Mouse (Mus musculus): ENCODE results near the gene Rbm20. TPM values are rescaled to one million over a fixed set of nuclear protein-coding genes. Genes with fewer than 3 reads are reported as not detected.
A peak's percentile ranks its signal among the peaks of the same experiment; 100 is the strongest.

Gene Rbm20
- polyA plus RNA-seq, 1 experiment from 2014 or later, result 5.1 TPM

- ATAC-seq (ENCODE audit: insufficient number of reproducible peaks, insufficient read depth, low FRiP score, low TSS enrichment, low read depth), result no peak
- Histone ChIP-seq H3K27ac (no peak overlapping the region), H3K4me1 (replicated peaks) (peaks cover 22% of the 10 kb centered on the region), H3K4me3 (replicated peaks) (no peak overlapping the region), H3K9me3 (no peaks in the 10 kb centered on the region), H3K27me3 (0 out of 2 replicates have a peak, but pooled peaks cover 2% of the 10 kb centered on the region), H3K4me2 (no peak overlapping the region), H3K9ac (replicated peaks) (no peak overlapping the region), H3K36me3 (no peaks in the 10 kb centered on the region)
- WGBS, result 71% methylated on average over 23 of the region's 23 CpGs
These were observed 117.1 kb downstream of the Rbm20 start for GRCm38 (mm10) chr19:53793994-53794890.

GRCm38 (mm10) chr19:53794996-53795395 lies 117.9 kb downstream of the Rbm20 start:
- H3K36me3 ChIP-seq, result no peaks in the 10 kb centered on the region
- no peaks in the 10 kb centered on the region for H3K9me3 ChIP-seq
- no peak overlapping the region for H3K4me2 ChIP-seq
- H3K4me3 ChIP-seq (replicated peaks), result no peak overlapping the region
- no peak overlapping the region for H3K9ac ChIP-seq (replicated peaks)
- H3K4me1 ChIP-seq (replicated peaks), result peaks cover 26% of the 10 kb centered on the region
- no peak for ATAC-seq (ENCODE audit: insufficient number of reproducible peaks, insufficient read depth, low FRiP score, low TSS enrichment, low read depth)
- no peak overlapping the region for H3K27ac ChIP-seq
- H3K27me3 ChIP-seq, result 0 out of 2 replicates have a peak, but pooled peaks cover 2% of the 10 kb centered on the region
- 67% methylated on average over 4 of the region's 4 CpGs for WGBS

GRCm38 (mm10) chr19:53796020-53796419 lies 118.9 kb downstream of the Rbm20 start:
- Histone ChIP-seq H3K4me3 (replicated peaks) (no peak overlapping the region), H3K27me3 (0 out of 2 replicates have a peak, but pooled peaks cover 2% of the 10 kb centered on the region), H3K27ac (no peak overlapping the region), H3K4me2 (no peak overlapping the region), H3K9ac (replicated peaks) (no peak overlapping the region), H3K9me3 (no peaks in the 10 kb centered on the region), H3K36me3 (no peaks in the 10 kb centered on the region), H3K4me1 (replicated peaks) (peaks cover 31% of the 10 kb centered on the region)
- WGBS, result 80% methylated on average over 5 of the region's 5 CpGs
- ATAC-seq (ENCODE audit: insufficient number of reproducible peaks, insufficient read depth, low FRiP score, low TSS enrichment, low read depth), result no peak

- H3K27me3 ChIP-seq, result no peaks in the 10 kb centered on the region
- H3K36me3 ChIP-seq, result no peaks in the 10 kb centered on the region
- H3K4me3 ChIP-seq (replicated peaks), result no peak overlapping the region
- 84% methylated on average over 10 of the region's 10 CpGs for WGBS
- no peak for ATAC-seq (ENCODE audit: insufficient number of reproducible peaks, insufficient read depth, low FRiP score, low TSS enrichment, low read depth)
- H3K4me2 ChIP-seq, result no peak overlapping the region
- no peaks in the 10 kb centered on the region for H3K9me3 ChIP-seq
- H3K4me1 ChIP-seq (replicated peaks), result peaks cover 19% of the 10 kb centered on the region
- H3K9ac ChIP-seq (replicated peaks), result no peak overlapping the region
- no peak overlapping the region; the same call in 1 of the 2 replicates for H3K27ac ChIP-seq
These were observed 120.7 kb downstream of the Rbm20 start for GRCm38 (mm10) chr19:53797770-53798169.

- no peaks in the 10 kb centered on the region for H3K27me3 ChIP-seq
- WGBS, result 71% methylated on average over 11 of the region's 11 CpGs
- peak overlapping the region; percentile 45 for H3K27ac ChIP-seq
- H3K4me1 ChIP-seq (replicated peaks), result peaks cover 14% of the 10 kb centered on the region
- no peak overlapping the region for H3K9ac ChIP-seq (replicated peaks)
- H3K4me3 ChIP-seq (replicated peaks), result no peak overlapping the region
- H3K9me3 ChIP-seq, result no peaks in the 10 kb centered on the region
- H3K36me3 ChIP-seq, result no peaks in the 10 kb centered on the region
- no peak overlapping the region for H3K4me2 ChIP-seq
- ATAC-seq (ENCODE audit: insufficient number of reproducible peaks, insufficient read depth, low FRiP score, low TSS enrichment, low read depth), result no peak
These were observed 122.8 kb downstream of the Rbm20 start for GRCm38 (mm10) chr19:53799885-53800284.

- H3K9me3 ChIP-seq, result no peaks in the 10 kb centered on the region
- H3K4me1 ChIP-seq (replicated peaks), result peaks cover 14% of the 10 kb centered on the region
- no peak overlapping the region for H3K4me3 ChIP-seq (replicated peaks)
- no peak for ATAC-seq (ENCODE audit: insufficient number of reproducible peaks, insufficient read depth, low FRiP score, low TSS enrichment, low read depth)
- no peaks in the 10 kb centered on the region; the same call in 1 of the 2 replicates for H3K27me3 ChIP-seq
- whole genome bisulfite sequencing, result 84% methylated on average over 15 of the region's 15 CpGs
- peak overlapping the region; percentile 45 for H3K27ac ChIP-seq
- H3K4me2 ChIP-seq, result no peak overlapping the region
- H3K36me3 ChIP-seq, result no peaks in the 10 kb centered on the region
- no peak overlapping the region for H3K9ac ChIP-seq (replicated peaks)
These were observed 123.4 kb downstream of the Rbm20 start for GRCm38 (mm10) chr19:53800365-53800999.

- H3K4me2 ChIP-seq, result no peak overlapping the region
- ATAC-seq (ENCODE audit: insufficient number of reproducible peaks, insufficient read depth, low FRiP score, low TSS enrichment, low read depth), result no peak
- H3K27ac ChIP-seq, result no peak overlapping the region
- no peak overlapping the region for H3K4me3 ChIP-seq (replicated peaks)
- no peaks in the 10 kb centered on the region for H3K9me3 ChIP-seq
- WGBS, result 82% methylated on average over 5 of the region's 5 CpGs
- H3K9ac ChIP-seq (replicated peaks), result no peak overlapping the region
- H3K27me3 ChIP-seq, result no peaks in the 10 kb centered on the region; the same call in 1 of the 2 replicates
- peaks cover 18% of the 10 kb centered on the region; the same call in 1 of the 2 replicates for H3K4me1 ChIP-seq (replicated peaks)
- no peaks in the 10 kb centered on the region for H3K36me3 ChIP-seq
These were observed 124.3 kb downstream of the Rbm20 start for GRCm38 (mm10) chr19:53801380-53801779.

GRCm38 (mm10) chr19:53801789-53802683 lies 124.9 kb downstream of the Rbm20 start:
- H3K4me1 ChIP-seq (replicated peaks), result peaks cover 18% of the 10 kb centered on the region; the same call in 1 of the 2 replicates
- no peaks in the 10 kb centered on the region for H3K36me3 ChIP-seq
- no peak overlapping the region for H3K27ac ChIP-seq
- ATAC-seq (ENCODE audit: insufficient number of reproducible peaks, insufficient read depth, low FRiP score, low TSS enrichment, low read depth), result no peak
- H3K9ac ChIP-seq (replicated peaks), result no peak overlapping the region
- no peaks in the 10 kb centered on the region for H3K9me3 ChIP-seq
- no peak overlapping the region for H3K4me3 ChIP-seq (replicated peaks)
- H3K27me3 ChIP-seq, result no peaks in the 10 kb centered on the region; the same call in 1 of the 2 replicates
- H3K4me2 ChIP-seq, result no peak overlapping the region
- 86% methylated on average over 11 of the region's 11 CpGs for WGBS

- Histone ChIP-seq H3K4me3 (replicated peaks) (no peak overlapping the region), H3K4me1 (replicated peaks) (peaks cover 26% of the 10 kb centered on the region), H3K36me3 (no peaks in the 10 kb centered on the region), H3K4me2 (no peak overlapping the region), H3K9ac (replicated peaks) (no peak overlapping the region), H3K27ac (no peak overlapping the region), H3K27me3 (peaks cover 2% of the 10 kb centered on the region; the same call in 1 of the 2 replicates), H3K9me3 (no peaks in the 10 kb centered on the region)
- ATAC-seq (ENCODE audit: insufficient number of reproducible peaks, insufficient read depth, low FRiP score, low TSS enrichment, low read depth), result no peak
- WGBS, result 68% methylated on average over 2 of the region's 2 CpGs
These were observed 126.8 kb downstream of the Rbm20 start for GRCm38 (mm10) chr19:53803954-53804353.

GRCm38 (mm10) chr19:53805063-53805462 lies 128.0 kb downstream of the Rbm20 start:
- Histone ChIP-seq H3K4me1 (replicated peaks) (peaks cover 28% of the 10 kb centered on the region), H3K9me3 (no peaks in the 10 kb centered on the region), H3K27me3 (peaks cover 2% of the 10 kb centered on the region; the same call in 1 of the 2 replicates), H3K4me2 (no peak overlapping the region), H3K9ac (replicated peaks) (no peak overlapping the region), H3K4me3 (replicated peaks) (no peak overlapping the region), H3K27ac (no peak overlapping the region), H3K36me3 (no peaks in the 10 kb centered on the region)
- ATAC-seq (ENCODE audit: insufficient number of reproducible peaks, insufficient read depth, low FRiP score, low TSS enrichment, low read depth), result no peak
- 84% methylated on average over 3 of the region's 3 CpGs for WGBS

Data from limb, embryonic 12.5 days (tissue).